Mouse (Mus musculus): ENCODE results near the gene Rad9b.

DNA sequence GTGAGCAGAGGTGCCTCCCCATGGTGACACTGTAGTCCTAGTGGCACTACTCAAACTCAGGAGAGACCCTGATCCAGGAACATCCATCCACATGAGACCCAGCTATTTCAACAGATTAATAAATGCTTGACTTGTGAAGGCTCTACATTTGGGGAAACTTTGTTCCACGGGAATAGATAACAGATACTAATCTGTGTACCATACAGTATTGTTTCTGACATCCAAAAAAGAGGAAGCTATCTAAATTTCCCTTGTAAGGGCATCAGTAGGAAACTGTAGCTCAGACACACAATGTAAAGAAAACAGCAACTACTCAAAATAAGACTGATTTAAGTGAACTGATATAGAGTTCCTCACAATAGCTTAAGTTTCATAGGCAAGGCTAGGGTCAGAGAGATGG, 11.2 kb downstream of the Rad9b start:
- TF ChIP-seq CTCF (conservative IDR thresholded peaks at IDR 0.05; ENCODE audit: insufficient read depth, insufficient read length, low read depth, low read length), result no peak
- TF ChIP-seq POLR2A (IDR thresholded peaks at IDR 0.05; ENCODE audit: low read depth, low read length), result no peak

Measured in kidney, adult 2 months (tissue).